Mouse (Mus musculus) forelimb bud, embryonic 11.5 days (tissue): ENCODE measurements around the gene Ppp1r36.
"Not testable (repeated sequence)": the region's sequence is repeated elsewhere in the genome, so short reads cannot be mapped to it uniquely, and the experiment has no call there.

ENCODE experiments used
- DNase-seq: peaks from one replicate; pipeline ENCODE4 v3.0.0-alpha.2; 2012; ENCODE audit warnings: low read depth, low spot score

Ppp1r36 gene

DNA sequence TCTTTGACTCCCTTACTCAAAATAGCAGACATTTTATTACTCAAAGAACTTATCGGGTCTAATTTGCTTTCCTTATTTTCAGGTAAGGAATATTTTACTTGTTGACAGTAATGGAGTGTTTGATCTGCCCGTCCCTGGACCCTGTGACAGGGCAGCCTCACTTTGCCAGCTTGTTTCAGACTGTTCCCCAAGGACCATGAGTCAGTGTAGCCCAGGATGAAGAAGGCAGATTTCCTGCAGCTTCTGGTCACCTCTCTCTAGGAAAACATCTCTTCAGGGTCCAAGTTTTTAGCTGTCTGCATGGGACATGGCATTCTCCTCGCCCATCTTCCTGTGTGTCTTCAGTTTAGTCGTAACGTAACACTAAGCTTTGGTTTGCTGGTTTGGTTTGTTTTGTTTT lies 20.1 kb upstream of the Ppp1r36 start:
- no peak for DNase-seq

DNA sequence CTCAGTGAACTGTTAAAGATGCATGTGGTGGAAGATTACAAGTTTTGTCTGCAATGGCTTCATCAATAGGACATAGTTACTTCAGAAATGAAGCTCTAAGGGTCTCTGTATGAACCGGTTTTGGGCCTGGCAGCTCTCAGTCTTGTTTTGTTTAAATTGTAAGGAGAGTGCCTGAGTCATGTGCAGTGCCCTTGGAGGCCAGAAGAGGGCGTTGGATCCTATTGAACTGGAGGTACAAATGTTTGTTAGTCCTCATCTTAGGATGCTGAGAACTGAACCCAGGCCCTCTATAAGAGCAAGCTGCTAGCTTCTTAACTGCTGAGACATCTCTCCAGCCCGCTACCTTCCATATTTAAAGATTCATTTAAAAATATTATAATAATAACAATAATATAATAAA lies 15.7 kb upstream of the Ppp1r36 start:
- DNase-seq: no peak

DNA sequence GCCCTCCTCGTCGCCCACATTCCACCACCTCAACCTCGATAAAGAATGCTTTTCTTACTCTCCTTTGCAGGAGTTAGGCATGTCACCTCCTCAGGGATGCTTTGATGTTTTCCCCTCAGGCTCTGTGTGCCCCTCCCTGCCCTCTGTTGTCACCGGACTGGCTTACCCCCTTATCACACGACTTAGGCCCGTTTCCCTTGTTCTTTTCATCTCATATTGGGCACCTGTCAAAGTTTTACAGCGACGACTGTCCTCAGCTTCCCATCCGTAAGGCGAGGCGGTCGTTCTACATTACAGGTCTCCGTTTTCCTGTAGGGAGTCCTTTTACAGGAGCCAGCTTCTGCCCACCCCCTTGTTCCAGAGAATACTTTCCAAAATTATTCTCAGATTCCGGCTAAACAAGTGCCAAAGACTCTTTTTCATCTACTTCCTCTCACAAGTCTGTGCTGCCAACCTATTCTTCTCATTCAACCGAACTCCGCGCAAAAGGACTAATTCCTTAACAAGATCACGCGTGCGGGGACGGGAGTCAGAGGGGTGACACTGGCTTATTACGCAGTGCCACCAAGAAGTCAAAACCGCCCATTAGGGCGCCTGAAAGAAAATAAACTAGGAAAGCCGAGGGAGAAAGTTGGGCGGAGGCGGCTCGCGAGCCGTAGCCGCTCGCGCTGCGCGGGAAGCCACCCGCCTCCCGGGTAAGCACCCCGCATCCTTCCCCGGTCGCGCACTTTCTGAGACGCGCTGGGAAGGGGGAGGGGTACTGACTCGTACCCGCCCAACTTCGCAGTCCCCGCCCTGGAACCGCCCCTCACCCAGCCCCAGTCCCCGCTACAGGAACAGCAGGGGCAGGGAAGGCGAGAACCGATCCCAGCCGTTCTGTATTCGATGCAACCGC lies 14.1 kb upstream of the Ppp1r36 start:
- no peak for DNase-seq

DNA sequence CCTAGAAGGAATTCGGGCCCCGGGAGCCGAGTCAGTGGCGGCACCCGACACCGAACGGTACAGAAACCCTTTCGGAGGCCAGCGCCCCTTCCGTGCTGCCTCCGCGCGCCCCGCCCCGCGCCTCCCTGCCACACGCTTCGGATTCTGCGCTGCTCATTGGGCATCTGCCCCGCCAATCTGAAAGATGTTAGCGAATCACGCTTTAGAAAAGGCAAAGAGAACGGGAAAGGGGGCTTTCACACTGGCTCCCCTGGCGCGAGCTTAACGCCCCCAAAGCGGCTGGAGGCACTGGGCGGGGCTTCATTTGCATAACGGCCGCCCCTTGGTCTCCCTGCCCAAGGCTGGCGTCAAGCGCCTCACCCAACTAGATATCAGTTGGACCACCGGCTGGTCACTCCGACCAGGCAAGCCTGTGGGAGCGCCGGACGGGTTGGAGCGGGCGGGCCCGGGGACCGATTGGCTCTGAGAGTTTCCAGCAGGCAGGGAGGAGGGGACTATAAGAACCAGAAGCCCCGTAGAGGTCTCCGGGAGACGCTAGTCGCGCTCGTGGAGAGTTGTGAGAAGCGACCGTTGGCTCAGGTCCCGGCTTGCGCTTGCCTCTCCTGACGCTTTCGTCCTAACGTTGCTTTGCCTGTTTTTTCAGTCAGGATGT lies 13.3 kb upstream of the Ppp1r36 start, which contains the start of gene Hspa2:
TSS of gene Hspa2 (plus strand) at position 291 of the 652 bp plus-strand sequence.
- DNase-seq: peak; percentile 99

DNA sequence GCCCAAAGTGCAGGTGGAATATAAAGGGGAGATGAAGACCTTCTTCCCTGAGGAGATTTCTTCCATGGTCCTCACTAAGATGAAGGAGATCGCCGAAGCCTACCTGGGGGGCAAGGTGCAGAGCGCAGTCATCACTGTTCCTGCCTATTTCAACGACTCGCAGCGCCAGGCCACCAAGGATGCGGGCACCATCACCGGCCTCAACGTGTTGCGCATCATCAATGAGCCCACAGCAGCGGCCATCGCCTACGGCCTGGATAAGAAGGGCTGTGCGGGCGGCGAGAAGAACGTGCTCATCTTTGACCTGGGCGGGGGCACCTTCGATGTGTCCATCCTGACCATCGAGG lies 12.5 kb upstream of the Ppp1r36 start:
- no peak for DNase-seq

DNA sequence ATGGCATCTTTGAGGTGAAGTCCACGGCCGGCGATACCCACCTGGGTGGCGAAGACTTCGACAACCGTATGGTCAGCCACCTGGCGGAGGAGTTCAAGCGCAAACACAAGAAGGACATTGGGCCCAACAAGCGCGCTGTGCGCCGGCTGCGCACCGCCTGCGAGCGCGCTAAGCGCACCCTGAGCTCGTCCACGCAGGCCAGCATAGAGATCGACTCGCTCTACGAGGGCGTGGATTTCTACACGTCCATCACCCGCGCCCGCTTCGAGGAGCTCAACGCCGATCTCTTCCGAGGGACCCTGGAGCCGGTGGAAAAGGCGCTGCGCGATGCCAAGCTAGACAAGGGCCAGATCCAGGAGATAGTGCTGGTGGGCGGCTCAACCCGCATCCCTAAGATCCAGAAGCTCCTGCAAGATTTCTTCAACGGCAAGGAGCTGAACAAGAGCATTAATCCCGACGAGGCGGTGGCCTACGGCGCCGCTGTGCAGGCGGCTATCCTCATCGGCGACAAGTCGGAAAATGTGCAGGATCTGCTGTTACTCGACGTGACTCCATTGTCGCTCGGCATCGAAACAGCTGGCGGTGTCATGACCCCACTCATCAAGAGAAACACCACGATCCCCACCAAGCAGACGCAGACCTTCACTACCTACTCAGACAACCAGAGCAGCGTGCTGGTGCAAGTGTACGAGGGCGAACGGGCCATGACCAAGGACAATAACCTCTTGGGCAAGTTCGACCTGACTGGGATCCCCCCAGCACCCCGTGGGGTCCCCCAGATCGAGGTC lies 12.0 kb upstream of the Ppp1r36 start:
- no peak for DNase-seq

DNA sequence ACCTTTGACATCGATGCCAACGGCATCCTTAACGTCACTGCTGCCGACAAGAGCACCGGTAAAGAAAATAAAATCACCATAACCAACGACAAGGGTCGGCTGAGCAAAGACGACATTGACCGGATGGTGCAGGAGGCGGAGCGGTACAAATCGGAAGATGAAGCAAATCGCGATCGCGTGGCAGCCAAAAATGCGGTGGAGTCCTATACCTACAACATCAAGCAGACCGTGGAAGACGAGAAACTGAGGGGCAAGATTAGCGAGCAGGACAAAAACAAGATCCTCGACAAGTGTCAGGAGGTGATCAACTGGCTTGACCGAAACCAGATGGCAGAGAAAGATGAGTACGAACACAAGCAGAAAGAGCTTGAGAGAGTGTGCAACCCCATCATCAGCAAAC lies 11.4 kb upstream of the Ppp1r36 start:
- peak; percentile 16 for DNase-seq

DNA sequence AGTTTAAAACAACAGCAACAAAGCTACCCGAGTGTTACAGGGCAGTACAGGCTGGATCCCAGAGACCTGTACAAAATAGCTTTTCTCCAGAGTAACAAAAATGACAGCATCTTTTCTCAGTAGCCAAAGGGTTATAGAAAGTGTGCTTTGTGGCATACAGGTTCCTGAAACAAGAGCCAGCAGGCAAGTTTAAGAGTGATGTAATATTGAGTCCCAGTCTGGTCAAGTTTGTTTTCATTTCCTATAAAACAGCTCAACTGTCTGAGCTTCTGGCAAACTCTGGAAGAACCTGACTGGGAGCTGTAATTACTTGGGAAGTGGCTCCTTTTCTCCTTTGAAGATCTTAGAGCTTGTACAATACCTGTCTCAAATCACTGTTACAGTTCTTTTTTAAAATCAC lies 10.2 kb upstream of the Ppp1r36 start:
- peak; percentile 27 for DNase-seq

DNA sequence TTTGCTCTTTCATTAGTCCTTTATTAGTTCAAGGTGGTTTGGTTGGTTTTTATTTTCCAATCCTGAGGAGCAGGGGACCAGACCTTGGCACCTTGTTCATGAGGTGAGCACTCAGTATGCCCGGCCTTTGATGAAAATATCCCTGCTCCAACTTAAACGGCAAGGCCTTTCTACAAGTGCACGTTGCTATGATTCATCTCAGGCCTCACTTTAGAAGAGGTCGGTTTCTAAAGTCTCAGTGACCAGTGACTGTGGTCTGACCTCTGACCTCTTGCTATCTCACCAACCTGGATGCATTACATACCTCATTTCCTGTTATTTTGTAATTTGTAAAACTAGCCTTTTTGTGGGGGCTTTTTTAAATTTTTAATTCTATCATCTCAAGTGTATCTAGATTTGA lies 8.2 kb upstream of the Ppp1r36 start:
- DNase-seq: peak; percentile 31

DNA sequence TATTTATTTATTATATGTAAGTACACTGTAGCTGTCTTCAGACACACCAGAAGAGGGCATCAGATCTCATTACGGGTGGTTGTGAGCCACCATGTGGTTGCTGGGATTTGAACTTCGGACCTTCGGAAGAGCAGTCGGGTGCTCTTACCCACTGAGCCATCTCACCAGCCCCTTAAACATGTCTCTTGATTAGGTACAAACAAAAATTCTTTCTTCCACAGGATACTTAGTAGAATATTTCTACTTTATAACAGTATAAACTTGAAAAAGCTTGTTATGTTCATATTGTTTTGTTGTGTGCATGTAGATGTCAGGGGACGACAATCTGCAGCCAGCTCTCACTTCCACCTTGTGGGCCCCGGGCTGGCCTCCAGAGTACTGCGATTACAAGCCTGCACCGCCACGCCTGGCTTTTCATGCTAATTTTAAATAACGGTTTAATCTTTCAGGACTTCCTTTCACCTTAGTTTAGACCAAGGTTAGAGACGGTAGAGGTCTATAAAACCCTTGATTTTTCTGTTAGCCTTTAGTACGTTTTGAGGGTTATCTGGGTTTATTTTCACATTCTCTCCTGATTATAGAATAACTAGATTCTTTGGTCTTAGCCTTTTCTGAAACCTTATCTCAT lies 1.8 kb upstream of the Ppp1r36 start:
- no peak for DNase-seq

DNA sequence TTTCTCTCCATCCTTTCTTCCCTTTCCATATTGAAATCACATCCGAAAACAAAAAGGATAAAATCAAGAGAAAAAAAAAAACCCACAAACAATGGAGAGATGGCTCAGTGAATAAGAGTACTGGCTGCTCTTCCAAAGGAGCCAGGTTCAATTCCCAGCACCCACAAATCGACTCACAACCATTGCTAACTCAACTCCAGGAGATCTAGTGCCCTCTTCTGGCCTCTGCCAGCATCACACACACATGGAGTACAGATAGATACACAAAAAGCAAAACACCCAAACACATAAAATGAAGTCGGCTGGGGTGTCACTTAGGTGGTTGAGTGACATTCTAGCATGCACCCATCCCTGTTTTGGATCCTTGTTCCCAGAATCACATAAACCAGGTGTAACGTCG lies 1.0 kb downstream of the Ppp1r36 start:
- no peak for DNase-seq

DNA sequence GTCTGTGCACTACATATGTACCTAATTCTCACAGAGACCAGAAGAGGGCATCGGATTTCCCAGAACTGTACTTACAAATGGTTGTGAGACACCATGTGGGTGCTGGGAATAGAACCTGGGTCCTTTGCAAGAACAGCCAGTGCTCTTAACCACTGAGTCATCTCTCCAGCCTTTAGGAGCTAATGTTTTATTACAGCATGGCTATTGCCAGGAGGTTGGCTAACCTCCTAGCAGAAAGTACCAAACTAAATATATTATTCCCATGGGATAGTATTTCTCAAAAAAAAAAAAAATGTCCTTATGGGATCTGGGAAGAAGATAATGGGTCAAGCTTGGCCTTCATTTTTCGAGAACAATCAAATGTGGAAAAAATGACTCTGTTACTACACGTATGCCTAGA lies 7.9 kb downstream of the Ppp1r36 start:
- no peak for DNase-seq

DNA sequence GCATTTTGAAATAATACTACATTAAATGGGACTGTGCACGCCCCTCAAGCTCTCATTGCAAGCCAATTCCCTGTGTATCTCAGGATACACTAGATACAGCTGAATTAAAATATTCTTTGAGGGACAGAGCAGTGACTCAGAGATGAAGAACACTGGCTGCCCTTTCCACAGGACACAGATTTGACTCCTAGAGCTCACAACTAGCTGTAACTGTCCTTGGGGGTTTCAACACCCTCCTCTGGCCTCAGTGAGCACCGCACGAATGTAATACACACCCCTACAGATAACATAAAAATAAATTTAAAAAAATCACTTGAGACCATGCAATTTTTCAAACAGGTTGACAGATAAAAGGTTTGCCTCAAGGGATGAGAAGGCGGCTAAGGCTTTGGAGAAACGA lies 10.2 kb downstream of the Ppp1r36 start:
- DNase-seq: no peak

DNA sequence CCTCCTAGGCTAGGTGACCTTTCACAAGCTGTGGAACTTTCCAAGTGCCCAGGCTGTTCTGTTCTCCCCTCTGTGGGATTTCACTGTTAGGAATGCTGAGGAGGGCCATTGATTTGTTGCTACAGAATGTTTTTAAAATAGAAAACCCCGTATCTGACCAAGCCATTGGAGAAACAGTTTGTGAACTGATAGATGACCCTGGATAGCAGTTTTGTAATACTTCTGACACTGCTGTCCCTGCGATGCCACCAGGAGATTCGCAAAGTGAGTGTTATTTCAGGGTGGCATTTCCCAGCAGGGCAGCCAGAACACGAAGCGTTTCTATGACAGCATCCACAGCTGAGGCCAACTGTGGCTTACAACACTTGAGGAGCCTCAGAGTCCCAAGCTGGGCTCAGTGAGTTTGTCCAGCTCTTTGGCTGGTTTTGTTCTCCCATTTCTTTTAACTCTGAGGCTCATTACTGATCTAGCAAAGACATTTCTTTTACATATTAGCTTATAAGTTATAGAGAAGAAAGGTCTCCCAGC lies 13.6 kb downstream of the Ppp1r36 start:
- no peak for DNase-seq

DNA sequence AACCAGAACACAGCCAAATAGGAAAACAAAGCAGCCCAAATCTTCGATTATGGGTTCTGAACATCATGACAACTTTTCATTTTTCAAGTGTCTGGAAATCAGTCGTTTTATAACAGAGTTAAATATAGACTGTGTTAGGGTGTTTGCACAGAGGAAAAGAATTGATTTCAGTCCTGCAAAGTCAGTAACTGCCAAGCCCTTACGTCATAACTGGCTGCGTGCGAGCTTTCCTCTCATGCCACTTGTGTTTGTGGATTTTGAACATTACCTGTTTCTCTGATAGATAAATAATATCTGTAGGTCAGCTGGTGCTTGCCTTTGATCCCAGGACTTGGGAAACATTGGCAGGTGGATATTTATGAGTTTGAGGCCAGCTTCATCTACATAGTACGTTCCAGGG lies 14.1 kb downstream of the Ppp1r36 start:
- DNase-seq: no peak

DNA sequence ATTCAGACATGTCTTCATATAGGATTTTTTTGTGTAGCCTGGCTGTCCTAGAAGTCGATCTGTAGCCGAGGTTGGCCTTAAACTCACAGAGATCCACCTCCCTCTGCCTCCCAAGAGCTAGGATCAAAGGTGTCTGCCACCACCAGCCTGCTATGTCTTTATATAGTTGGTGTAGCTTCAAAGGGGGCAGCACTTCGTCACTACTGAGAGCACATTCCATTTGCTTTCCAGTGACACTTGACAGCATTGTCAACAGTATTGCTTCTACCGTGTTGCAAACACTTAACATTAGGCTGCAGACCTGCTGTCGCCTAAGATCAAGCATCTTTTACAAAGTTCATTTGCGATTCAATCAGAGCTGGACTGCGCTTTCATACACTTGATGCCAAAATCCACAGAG lies 16.8 kb downstream of the Ppp1r36 start:
- no peak for DNase-seq

DNA sequence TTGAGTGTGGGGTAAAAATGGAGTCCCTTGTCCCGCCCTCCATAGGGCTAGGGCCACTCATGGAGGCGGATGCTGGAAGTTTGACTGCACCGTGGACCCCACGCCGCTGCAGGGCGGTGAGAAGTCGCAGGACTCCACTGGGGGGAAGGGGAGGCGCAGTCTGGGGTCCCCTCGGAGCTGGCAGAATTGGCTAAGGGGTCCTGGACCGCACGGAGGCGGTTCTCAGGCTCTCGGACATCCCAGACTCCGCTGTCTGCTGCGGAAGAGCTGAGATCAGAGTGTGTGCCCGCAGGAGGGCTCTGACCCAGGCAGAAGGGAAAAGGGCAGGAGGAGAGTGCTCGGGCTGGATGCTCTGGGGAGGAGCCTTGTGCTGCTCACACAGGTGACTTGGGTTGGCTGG lies 17.7 kb downstream of the Ppp1r36 start:
- no peak for DNase-seq

DNA sequence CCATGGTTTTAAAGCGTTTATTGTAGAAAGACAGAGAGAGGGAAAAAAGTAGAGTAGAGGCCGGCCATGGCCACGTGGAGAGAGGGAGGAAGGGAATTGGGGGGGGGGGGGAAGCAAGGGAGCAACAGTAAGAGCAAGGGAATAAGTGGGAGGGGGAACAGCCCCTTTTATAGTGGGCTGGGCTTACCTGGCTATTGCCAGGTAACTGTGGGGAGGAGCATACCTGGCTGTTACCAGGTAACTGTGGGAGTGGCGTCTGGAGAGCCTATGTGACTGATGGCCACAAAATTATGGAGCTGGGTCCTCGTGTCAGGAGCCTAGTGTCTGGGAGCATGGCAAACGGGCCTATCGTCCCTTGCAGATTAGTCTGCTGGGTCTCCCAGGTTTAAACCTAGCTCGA lies 18.2 kb downstream of the Ppp1r36 start:
- DNase-seq: no peak

DNA sequence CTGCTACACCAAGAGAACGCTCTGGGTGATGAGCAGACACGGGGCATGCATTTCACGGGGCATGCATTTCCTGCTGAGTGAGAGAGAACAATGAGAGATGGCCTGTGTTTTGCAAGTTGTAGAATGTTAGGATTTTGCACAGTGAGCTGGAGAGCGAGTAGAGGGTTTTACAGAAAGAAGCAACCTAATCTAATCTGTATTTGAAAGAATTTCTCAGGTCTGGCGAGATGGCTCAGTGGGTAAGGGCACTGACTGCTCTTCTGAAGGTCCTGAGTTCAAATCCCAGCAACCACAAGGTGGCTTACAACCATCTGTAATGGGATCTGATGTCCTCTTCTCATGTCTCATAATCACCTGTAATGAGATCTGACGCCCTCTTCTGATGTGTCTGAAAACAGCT lies 26.1 kb downstream of the Ppp1r36 start:
- not testable (repeated sequence) for DNase-seq

DNA sequence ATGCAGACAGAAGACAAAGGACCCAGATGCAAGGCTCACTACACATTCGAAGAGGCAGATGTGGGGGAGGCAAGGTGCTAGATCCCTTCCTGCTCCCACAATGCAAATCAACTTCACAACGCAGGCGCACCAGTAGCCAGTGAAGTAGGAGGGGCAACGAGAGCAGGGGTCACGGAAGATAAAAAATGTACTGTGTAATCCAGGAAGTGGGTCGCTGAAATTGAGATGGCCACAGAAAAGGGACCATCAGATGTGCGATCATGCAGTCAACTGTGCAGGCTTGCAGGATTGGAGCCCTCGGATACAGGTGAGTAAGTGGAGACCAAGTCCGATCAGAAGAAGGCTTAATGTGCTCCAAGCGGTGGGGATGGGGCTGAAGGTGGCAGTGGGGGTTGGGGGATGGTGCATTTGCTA lies 27.0 kb downstream of the Ppp1r36 start:
- DNase-seq: no peak

DNA sequence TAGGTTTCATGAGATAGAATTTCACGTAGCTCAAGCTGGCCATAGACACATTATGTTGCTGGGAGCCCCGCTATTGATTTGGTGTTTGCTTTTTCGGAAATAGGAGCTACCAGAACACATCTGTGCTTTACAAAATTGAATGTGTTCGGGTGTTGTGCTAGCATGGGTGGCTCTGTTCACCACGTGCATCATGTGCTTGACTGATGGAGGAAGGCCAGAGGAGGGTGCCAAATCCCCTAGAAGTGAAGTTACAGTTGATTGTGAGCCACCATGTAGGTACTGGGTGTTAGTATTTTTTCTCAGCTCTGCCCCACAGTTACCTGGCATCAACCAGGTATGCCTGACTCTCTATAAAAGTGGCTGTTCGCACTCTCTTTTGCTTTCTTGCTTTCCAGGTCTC lies 27.5 kb downstream of the Ppp1r36 start:
- DNase-seq: no peak

DNA sequence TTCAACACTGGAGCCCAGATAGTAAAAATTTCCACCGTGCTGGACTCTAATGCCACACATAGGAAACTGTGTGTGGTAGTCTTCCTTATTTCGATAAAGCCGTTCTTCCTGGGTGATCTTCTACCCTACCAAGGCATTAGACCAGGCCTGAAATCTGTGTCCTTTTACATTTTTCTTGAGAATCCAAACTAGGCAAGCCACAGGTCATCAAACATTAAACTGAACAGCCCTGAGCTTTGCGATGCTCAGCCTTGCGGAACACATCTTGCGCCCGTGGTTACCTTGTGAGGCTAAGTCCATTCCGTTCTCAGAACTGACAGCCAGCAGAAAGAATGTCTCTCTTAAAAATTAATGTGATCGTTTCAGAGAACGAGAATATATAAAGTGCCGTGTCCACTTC lies 28.9 kb downstream of the Ppp1r36 start:
- no peak for DNase-seq
